Mouse (Mus musculus): ENCODE data around the gene Eml6. TPM values are rescaled to one million over a fixed set of nuclear protein-coding genes. Genes with fewer than 3 reads are reported as not detected.
"Not testable (repeated sequence)": the region's sequence is repeated elsewhere in the genome, so short reads cannot be mapped to it uniquely, and the experiment has no call there.

Eml6 gene
- polyA plus RNA-seq, 1 experiment from 2014 or later = 1.4 TPM

GRCm38 (mm10) chr11:29824474-29825270, 201.2 kb downstream of the Eml6 start:
- H3K4me1 ChIP-seq (ENCODE audit: insufficient read depth, low read length); H3K27ac ChIP-seq (ENCODE audit: low read length); H3K27me3 ChIP-seq (ENCODE audit: insufficient read depth, low read length); H3K9me3 ChIP-seq (ENCODE audit: low read length); H3K9ac ChIP-seq (replicated peaks; ENCODE audit: low read length); H3K36me3 ChIP-seq (ENCODE audit: insufficient read depth, low read length): not testable (repeated sequence)
- Histone ChIP-seq H3K4me3 (ENCODE audit: low read length) (peak overlapping the region; percentile 28), H3K4me2 (replicated peaks; ENCODE audit: low read depth, low read length) (peak overlapping the region; percentile 53)
- peak; percentile 83 for ATAC-seq (ENCODE audit: low FRiP score, low TSS enrichment)
- WGBS = 21% methylated on average over 61 of the region's 62 CpGs

- WGBS = 73% methylated on average over 2 of the region's 2 CpGs
- Histone ChIP-seq H3K9ac (replicated peaks; ENCODE audit: low read length) (no peak overlapping the region), H3K27ac (ENCODE audit: low read length) (no peak overlapping the region), H3K4me3 (ENCODE audit: low read length) (no peak overlapping the region), H3K9me3 (ENCODE audit: low read length) (no peaks in the 10 kb centered on the region), H3K4me2 (replicated peaks; ENCODE audit: low read depth, low read length) (no peak overlapping the region), H3K36me3 (ENCODE audit: insufficient read depth, low read length) (no peaks in the 10 kb centered on the region), H3K27me3 (ENCODE audit: insufficient read depth, low read length) (peaks cover 7% of the 10 kb centered on the region), H3K4me1 (ENCODE audit: insufficient read depth, low read length) (0 out of 2 replicates have a peak, but pooled peaks cover 4% of the 10 kb centered on the region)
- ATAC-seq (ENCODE audit: low FRiP score, low TSS enrichment) = no peak
Observed at GRCm38 (mm10) chr11:29823141-29823540, 202.7 kb downstream of the Eml6 start.

GRCm38 (mm10) chr11:29815670-29816069, 210.2 kb downstream of the Eml6 start:
- H3K36me3 ChIP-seq (ENCODE audit: insufficient read depth, low read length) = no peaks in the 10 kb centered on the region
- no peak overlapping the region for H3K4me3 ChIP-seq (ENCODE audit: low read length)
- no peak overlapping the region for H3K9ac ChIP-seq (replicated peaks; ENCODE audit: low read length)
- no peaks in the 10 kb centered on the region for H3K27me3 ChIP-seq (ENCODE audit: insufficient read depth, low read length)
- no peaks in the 10 kb centered on the region for H3K4me1 ChIP-seq (ENCODE audit: insufficient read depth, low read length)
- no peak for ATAC-seq (ENCODE audit: low FRiP score, low TSS enrichment)
- H3K27ac ChIP-seq (ENCODE audit: low read length) = no peak overlapping the region
- H3K4me2 ChIP-seq (replicated peaks; ENCODE audit: low read depth, low read length) = no peak overlapping the region
- H3K9me3 ChIP-seq (ENCODE audit: low read length) = no peaks in the 10 kb centered on the region

GRCm38 (mm10) chr11:29815261-29815660, 210.6 kb downstream of the Eml6 start:
- no peak overlapping the region for H3K9ac ChIP-seq (replicated peaks; ENCODE audit: low read length)
- no peaks in the 10 kb centered on the region for H3K9me3 ChIP-seq (ENCODE audit: low read length)
- ATAC-seq (ENCODE audit: low FRiP score, low TSS enrichment) = no peak
- no peak overlapping the region for H3K4me3 ChIP-seq (ENCODE audit: low read length)
- H3K36me3 ChIP-seq (ENCODE audit: insufficient read depth, low read length) = no peaks in the 10 kb centered on the region
- WGBS = 73% methylated on average over 3 of the region's 3 CpGs
- no peaks in the 10 kb centered on the region for H3K4me1 ChIP-seq (ENCODE audit: insufficient read depth, low read length)
- H3K27ac ChIP-seq (ENCODE audit: low read length) = no peak overlapping the region
- no peaks in the 10 kb centered on the region for H3K27me3 ChIP-seq (ENCODE audit: insufficient read depth, low read length)
- no peak overlapping the region for H3K4me2 ChIP-seq (replicated peaks; ENCODE audit: low read depth, low read length)

GRCm38 (mm10) chr11:29813267-29813666, 212.6 kb downstream of the Eml6 start:
- H3K27me3 ChIP-seq (ENCODE audit: insufficient read depth, low read length) = no peaks in the 10 kb centered on the region
- H3K4me2 ChIP-seq (replicated peaks; ENCODE audit: low read depth, low read length) = no peak overlapping the region
- no peaks in the 10 kb centered on the region for H3K9me3 ChIP-seq (ENCODE audit: low read length)
- WGBS = 76% methylated on average over 1 of the region's 1 CpGs
- H3K9ac ChIP-seq (replicated peaks; ENCODE audit: low read length) = no peak overlapping the region
- no peak overlapping the region for H3K4me3 ChIP-seq (ENCODE audit: low read length)
- no peaks in the 10 kb centered on the region for H3K36me3 ChIP-seq (ENCODE audit: insufficient read depth, low read length)
- no peaks in the 10 kb centered on the region for H3K4me1 ChIP-seq (ENCODE audit: insufficient read depth, low read length)
- ATAC-seq (ENCODE audit: low FRiP score, low TSS enrichment) = no peak
- no peak overlapping the region for H3K27ac ChIP-seq (ENCODE audit: low read length)

GRCm38 (mm10) chr11:29812475-29812874, 213.4 kb downstream of the Eml6 start:
- no peaks in the 10 kb centered on the region for H3K9me3 ChIP-seq (ENCODE audit: low read length)
- no peak overlapping the region for H3K9ac ChIP-seq (replicated peaks; ENCODE audit: low read length)
- H3K27me3 ChIP-seq (ENCODE audit: insufficient read depth, low read length) = no peaks in the 10 kb centered on the region
- H3K4me2 ChIP-seq (replicated peaks; ENCODE audit: low read depth, low read length) = no peak overlapping the region
- H3K27ac ChIP-seq (ENCODE audit: low read length) = no peak overlapping the region
- 38% methylated on average over 3 of the region's 3 CpGs for WGBS
- no peak overlapping the region for H3K4me3 ChIP-seq (ENCODE audit: low read length)
- no peaks in the 10 kb centered on the region for H3K36me3 ChIP-seq (ENCODE audit: insufficient read depth, low read length)
- H3K4me1 ChIP-seq (ENCODE audit: insufficient read depth, low read length) = no peaks in the 10 kb centered on the region
- ATAC-seq (ENCODE audit: low FRiP score, low TSS enrichment) = no peak

GRCm38 (mm10) chr11:29810324-29810723, 215.5 kb downstream of the Eml6 start:
- Histone ChIP-seq H3K27me3 (ENCODE audit: insufficient read depth, low read length) (no peaks in the 10 kb centered on the region), H3K9ac (replicated peaks; ENCODE audit: low read length) (no peak overlapping the region), H3K9me3 (ENCODE audit: low read length) (no peaks in the 10 kb centered on the region), H3K4me2 (replicated peaks; ENCODE audit: low read depth, low read length) (no peak overlapping the region), H3K4me1 (ENCODE audit: insufficient read depth, low read length) (no peaks in the 10 kb centered on the region), H3K4me3 (ENCODE audit: low read length) (no peak overlapping the region), H3K27ac (ENCODE audit: low read length) (no peak overlapping the region), H3K36me3 (ENCODE audit: insufficient read depth, low read length) (no peaks in the 10 kb centered on the region)
- no peak for ATAC-seq (ENCODE audit: low FRiP score, low TSS enrichment)
- WGBS = 82% methylated on average over 3 of the region's 3 CpGs

GRCm38 (mm10) chr11:29808981-29809589, 216.7 kb downstream of the Eml6 start:
- Histone ChIP-seq H3K27me3 (ENCODE audit: insufficient read depth, low read length) (no peaks in the 10 kb centered on the region), H3K4me2 (replicated peaks; ENCODE audit: low read depth, low read length) (no peak overlapping the region), H3K9me3 (ENCODE audit: low read length) (no peaks in the 10 kb centered on the region), H3K27ac (ENCODE audit: low read length) (no peak overlapping the region), H3K36me3 (ENCODE audit: insufficient read depth, low read length) (no peaks in the 10 kb centered on the region), H3K4me1 (ENCODE audit: insufficient read depth, low read length) (no peaks in the 10 kb centered on the region), H3K4me3 (ENCODE audit: low read length) (no peak overlapping the region), H3K9ac (replicated peaks; ENCODE audit: low read length) (no peak overlapping the region)
- WGBS = 71% methylated on average over 7 of the region's 7 CpGs
- no peak for ATAC-seq (ENCODE audit: low FRiP score, low TSS enrichment)

GRCm38 (mm10) chr11:29808173-29808980, 217.5 kb downstream of the Eml6 start:
- Histone ChIP-seq H3K9ac (replicated peaks; ENCODE audit: low read length) (no peak overlapping the region), H3K27me3 (ENCODE audit: insufficient read depth, low read length) (no peaks in the 10 kb centered on the region), H3K27ac (ENCODE audit: low read length) (no peak overlapping the region), H3K4me3 (ENCODE audit: low read length) (no peak overlapping the region), H3K9me3 (ENCODE audit: low read length) (no peaks in the 10 kb centered on the region), H3K4me2 (replicated peaks; ENCODE audit: low read depth, low read length) (no peak overlapping the region), H3K36me3 (ENCODE audit: insufficient read depth, low read length) (no peaks in the 10 kb centered on the region), H3K4me1 (ENCODE audit: insufficient read depth, low read length) (no peaks in the 10 kb centered on the region)
- ATAC-seq (ENCODE audit: low FRiP score, low TSS enrichment) = no peak
- 42% methylated on average over 9 of the region's 9 CpGs for WGBS

- Histone ChIP-seq H3K27me3 (ENCODE audit: insufficient read depth, low read length) (no peaks in the 10 kb centered on the region), H3K4me2 (replicated peaks; ENCODE audit: low read depth, low read length) (no peak overlapping the region), H3K4me3 (ENCODE audit: low read length) (no peak overlapping the region), H3K9me3 (ENCODE audit: low read length) (no peaks in the 10 kb centered on the region), H3K27ac (ENCODE audit: low read length) (no peak overlapping the region), H3K4me1 (ENCODE audit: insufficient read depth, low read length) (no peaks in the 10 kb centered on the region), H3K36me3 (ENCODE audit: insufficient read depth, low read length) (no peaks in the 10 kb centered on the region), H3K9ac (replicated peaks; ENCODE audit: low read length) (no peak overlapping the region)
- 87% methylated on average over 5 of the region's 5 CpGs for WGBS
- ATAC-seq (ENCODE audit: low FRiP score, low TSS enrichment) = no peak
Observed at GRCm38 (mm10) chr11:29807325-29807724, 218.5 kb downstream of the Eml6 start.

All from kidney, embryonic 16.5 days (tissue).